In the genomic region with DNA sequence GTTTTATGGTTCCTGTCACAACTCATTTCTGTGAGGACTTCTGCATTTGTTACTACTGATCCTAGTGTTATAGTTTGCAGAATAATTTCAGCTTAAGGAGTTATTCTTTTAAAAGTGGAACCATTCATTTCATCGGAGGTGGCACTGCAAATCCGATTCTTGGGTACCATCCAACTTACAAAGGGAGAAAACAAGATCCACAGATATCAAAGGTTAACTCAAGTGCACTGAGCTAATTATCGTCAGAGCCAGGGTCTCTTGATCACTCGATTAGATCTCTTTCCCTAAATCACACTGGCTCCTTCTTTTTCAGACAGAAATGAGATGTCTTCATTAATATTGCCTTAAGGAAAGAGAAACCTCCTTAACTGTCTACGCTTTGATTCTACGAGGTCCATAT, we compare ENCODE assay signal across 16 mouse cellular contexts.
"Had no signal": no experiment of that assay in that cellular context is flagged by ENCODE, and none has a peak within 500 bp of the region (broad histone marks: within the 10 kb centered on the region; RNA-seq: fewer than 3 reads in every experiment).

No protein-coding gene starts in this region.

- H3K4me3 ChIP-seq: lung, embryonic 15.5 days; megakaryocyte, embryonic 14.5 days; midbrain, embryonic 13.5 days; midbrain, embryonic 15.5 days; neural tube, embryonic 12.5 days; stomach, embryonic 15.5 days had no signal

- ATAC-seq: lung, postnatal 0 days; midbrain, embryonic 13.5 days; midbrain, embryonic 15.5 days had no signal

- DNase-seq: lung, postnatal 14 days; lung, postnatal 36 days; right cerebral cortex, postnatal 14 days; thymus, adult 2 months; thymus, postnatal 25 days; thymus, postnatal 4 days had no signal

- H3K27me3 ChIP-seq: lung, embryonic 15.5 days; megakaryocyte, embryonic 14.5 days; midbrain, embryonic 13.5 days; midbrain, embryonic 15.5 days; neural tube, embryonic 12.5 days; stomach, embryonic 15.5 days had no signal

- H3K4me2 ChIP-seq: lung, embryonic 15.5 days; midbrain, embryonic 11.5 days; midbrain, embryonic 13.5 days; midbrain, embryonic 15.5 days; neural tube, embryonic 12.5 days; stomach, embryonic 15.5 days had no signal

- H3K4me1 ChIP-seq: lung, embryonic 15.5 days; midbrain, embryonic 13.5 days; midbrain, embryonic 15.5 days; neural tube, embryonic 12.5 days; stomach, embryonic 15.5 days had no signal

- H3K27ac ChIP-seq: macrophage; midbrain, embryonic 13.5 days; midbrain, embryonic 15.5 days; neural tube, embryonic 12.5 days; stomach, embryonic 15.5 days; stomach, postnatal 0 days had no signal

- H3K9ac ChIP-seq: lung, embryonic 15.5 days; midbrain, embryonic 13.5 days; midbrain, embryonic 15.5 days; neural tube, embryonic 12.5 days; stomach, embryonic 15.5 days had no signal

- H3K36me3 ChIP-seq: lung, embryonic 15.5 days; midbrain, embryonic 13.5 days; midbrain, embryonic 15.5 days; neural tube, embryonic 12.5 days; stomach, embryonic 15.5 days had no signal

- H3K9me3 ChIP-seq: lung, embryonic 15.5 days; megakaryocyte, embryonic 14.5 days; midbrain, embryonic 13.5 days; midbrain, embryonic 15.5 days; neural tube, embryonic 12.5 days; stomach, embryonic 15.5 days had no signal
